Mouse (Mus musculus) Muller cell, postnatal 12 days (primary cell): ENCODE measurements around the gene Ccdc138.

Experiments
- DNase-seq: peaks from one replicate; pipeline ENCODE4 v3.0.0-alpha.2; 2015; ENCODE audit errors: inconsistent ontology term

Ccdc138 gene

GRCm38 (mm10) chr10:58585427-58586223, 87.9 kb downstream of the Ccdc138 start:
- DNase-seq = peak; percentile 16

- DNase-seq = no peak
These were observed 96.7 kb downstream of the Ccdc138 start for GRCm38 (mm10) chr10:58594486-58594885.

- no peak for DNase-seq
These were observed 97.4 kb downstream of the Ccdc138 start for GRCm38 (mm10) chr10:58595197-58595596.

GRCm38 (mm10) chr10:58595821-58596220, 98.1 kb downstream of the Ccdc138 start:
- DNase-seq = no peak

- no peak for DNase-seq
These were observed 102.4 kb downstream of the Ccdc138 start for GRCm38 (mm10) chr10:58600151-58600550.

- peak; percentile 40 for DNase-seq
These were observed 103.2 kb downstream of the Ccdc138 start for GRCm38 (mm10) chr10:58600983-58601382.

GRCm38 (mm10) chr10:58601431-58601901, 103.7 kb downstream of the Ccdc138 start:
- DNase-seq = peak; percentile 64

- no peak for DNase-seq
These were observed 104.2 kb downstream of the Ccdc138 start for GRCm38 (mm10) chr10:58601946-58602345.

- DNase-seq = peak; percentile 86
These were observed 107.0 kb downstream of the Ccdc138 start for GRCm38 (mm10) chr10:58604779-58605178.

GRCm38 (mm10) chr10:58606356-58606755, 108.6 kb downstream of the Ccdc138 start:
- DNase-seq = no peak

GRCm38 (mm10) chr10:58608858-58609257, 111.1 kb downstream of the Ccdc138 start:
- no peak for DNase-seq

- peak; percentile 54 for DNase-seq
These were observed 112.9 kb downstream of the Ccdc138 start for GRCm38 (mm10) chr10:58610484-58611261.

- no peak for DNase-seq
These were observed 116.9 kb downstream of the Ccdc138 start for GRCm38 (mm10) chr10:58614601-58615000.

GRCm38 (mm10) chr10:58616565-58616964, 118.8 kb downstream of the Ccdc138 start:
- no peak for DNase-seq

GRCm38 (mm10) chr10:58618501-58619216, 120.9 kb downstream of the Ccdc138 start:
- DNase-seq = no peak

- no peak for DNase-seq
These were observed 121.5 kb downstream of the Ccdc138 start for GRCm38 (mm10) chr10:58619266-58619665.

GRCm38 (mm10) chr10:58624848-58625711, 127.3 kb downstream of the Ccdc138 start:
- no peak for DNase-seq
